Mouse (Mus musculus): ENCODE measurements around the gene Pdlim7. TPM values are rescaled to one million over a fixed set of nuclear protein-coding genes. Genes with fewer than 3 reads are reported as not detected.

Pdlim7 gene
- 10 to 100 TPM; 69.4 to 78.9 TPM for total RNA-seq (2021)
- long read RNA-seq, experiment 1, transcript Pdlim7-203 (8 exons, 1,006 nt) = major isoform, 6 of 29 reads
- long read RNA-seq, experiment 1, partial matches to known transcripts = 3 of 29 reads
- long read RNA-seq, experiment 1, other reads (novel, unspliced or antisense) = 18 of 29 reads
- long read RNA-seq, experiment 2, transcript Pdlim7-203 (8 exons, 1,006 nt) = major isoform, 10 of 60 reads
- long read RNA-seq, experiment 2, transcript Pdlim7-201 (13 exons, 1,697 nt) = minor isoform, 7 of 60 reads
- long read RNA-seq, experiment 2, partial matches to known transcripts = 6 of 60 reads
- long read RNA-seq, experiment 2, other reads (novel, unspliced or antisense) = 37 of 60 reads

DNA sequence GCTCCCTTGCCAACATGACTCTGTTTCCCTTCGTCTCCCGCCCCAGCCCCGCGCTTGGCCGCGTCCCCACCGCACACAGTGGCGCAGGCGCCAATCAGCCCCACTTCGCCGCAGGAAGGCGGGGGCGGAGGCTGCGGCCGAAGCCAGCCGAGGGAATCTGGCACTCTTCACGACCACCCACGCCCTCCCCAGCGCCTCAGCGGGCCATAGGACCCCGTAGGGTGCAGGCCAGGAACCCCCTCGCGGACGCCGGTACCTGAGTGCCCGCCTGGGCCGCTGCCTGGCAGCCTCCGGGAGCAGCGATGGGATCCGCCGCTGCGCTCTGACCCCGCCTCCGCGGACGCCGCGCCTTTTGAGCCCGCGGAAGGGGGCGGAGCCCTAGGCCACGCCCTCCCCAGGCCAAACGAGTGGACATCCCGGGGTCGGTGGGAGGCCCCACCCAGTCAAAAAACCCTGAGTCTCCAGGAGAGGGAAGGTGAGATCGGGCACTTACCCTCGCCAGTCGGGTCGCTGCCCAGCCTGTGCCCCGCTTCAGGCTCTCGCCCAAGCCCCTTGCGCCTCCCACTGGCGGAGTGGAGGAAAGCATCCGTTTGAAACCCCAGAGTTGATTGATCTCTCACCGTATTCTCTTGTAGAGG is at the start of gene Pdlim7:
TSS of gene Pdlim7 (minus strand) at position 566 of the 638 bp plus-strand sequence.
- DNase-seq (ENCODE audit: low spot score in 2 of 2) = peak; percentile 84 to 90

GRCm38 (mm10) chr13:55557499-55557898 is 44.0 kb upstream of the Pdlim7 start:
- DNase-seq (ENCODE audit: low spot score in 2 of 2) = no peak

DNA sequence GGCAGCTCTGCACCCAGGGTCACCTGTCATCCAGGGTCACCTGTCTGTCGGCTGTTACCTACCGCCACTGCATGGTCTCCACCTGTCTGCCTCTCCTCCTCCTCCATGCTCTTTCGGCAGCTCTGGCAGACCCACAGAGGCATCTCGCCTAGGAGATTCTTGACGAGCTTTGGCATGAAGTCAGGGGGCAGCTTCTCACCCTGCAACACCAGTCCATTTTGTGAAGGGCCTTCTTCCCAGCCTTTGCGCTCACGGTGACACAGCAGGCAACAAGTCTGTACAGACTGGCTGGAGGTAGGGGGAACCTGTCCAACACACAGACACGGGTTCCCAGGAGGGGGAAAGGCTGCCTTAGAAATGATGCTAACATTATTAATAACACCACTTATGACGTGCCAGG is 42.4 kb upstream of the Pdlim7 start:
- no peak for DNase-seq (ENCODE audit: low spot score in 2 of 2)

- no peak for DNase-seq (ENCODE audit: low spot score in 2 of 2)
These were observed 35.6 kb upstream of the Pdlim7 start for GRCm38 (mm10) chr13:55549061-55549460.

- DNase-seq (ENCODE audit: low spot score in 2 of 2) = no peak
These were observed 35.0 kb upstream of the Pdlim7 start for GRCm38 (mm10) chr13:55548426-55548825.

GRCm38 (mm10) chr13:55547916-55548315 is 34.4 kb upstream of the Pdlim7 start:
- no peak for DNase-seq (ENCODE audit: low spot score in 2 of 2)

DNA sequence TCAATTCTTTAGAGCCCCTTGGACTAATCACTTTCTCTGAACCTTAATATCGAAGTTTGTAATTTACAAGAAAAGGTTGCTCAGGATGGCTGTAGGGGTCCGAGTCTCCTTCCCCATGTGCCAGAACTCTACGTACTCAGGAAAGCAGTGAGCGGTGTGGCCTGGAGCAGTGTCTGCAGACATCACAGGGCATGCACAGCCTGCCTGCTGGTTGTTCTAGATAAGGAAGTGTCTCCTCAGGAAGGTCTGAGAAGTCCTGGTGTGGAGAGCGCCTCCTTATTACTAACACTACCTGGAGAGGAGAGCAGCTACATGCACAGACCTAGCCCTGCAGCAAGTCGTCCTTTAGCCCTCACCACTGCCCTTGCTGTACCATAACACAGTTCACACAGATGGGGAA is 31.3 kb upstream of the Pdlim7 start:
- DNase-seq (ENCODE audit: low spot score in 2 of 2) = no peak

- no peak for DNase-seq (ENCODE audit: low spot score in 2 of 2)
These were observed 30.0 kb upstream of the Pdlim7 start for GRCm38 (mm10) chr13:55543447-55543846.

GRCm38 (mm10) chr13:55542891-55543290 is 29.4 kb upstream of the Pdlim7 start:
- no peak for DNase-seq (ENCODE audit: low spot score in 2 of 2)

- peak in 1 of 2 experiments; percentile 47 for DNase-seq (ENCODE audit: low spot score in 2 of 2)
These were observed 27.5 kb upstream of the Pdlim7 start for GRCm38 (mm10) chr13:55540933-55541332.

DNA sequence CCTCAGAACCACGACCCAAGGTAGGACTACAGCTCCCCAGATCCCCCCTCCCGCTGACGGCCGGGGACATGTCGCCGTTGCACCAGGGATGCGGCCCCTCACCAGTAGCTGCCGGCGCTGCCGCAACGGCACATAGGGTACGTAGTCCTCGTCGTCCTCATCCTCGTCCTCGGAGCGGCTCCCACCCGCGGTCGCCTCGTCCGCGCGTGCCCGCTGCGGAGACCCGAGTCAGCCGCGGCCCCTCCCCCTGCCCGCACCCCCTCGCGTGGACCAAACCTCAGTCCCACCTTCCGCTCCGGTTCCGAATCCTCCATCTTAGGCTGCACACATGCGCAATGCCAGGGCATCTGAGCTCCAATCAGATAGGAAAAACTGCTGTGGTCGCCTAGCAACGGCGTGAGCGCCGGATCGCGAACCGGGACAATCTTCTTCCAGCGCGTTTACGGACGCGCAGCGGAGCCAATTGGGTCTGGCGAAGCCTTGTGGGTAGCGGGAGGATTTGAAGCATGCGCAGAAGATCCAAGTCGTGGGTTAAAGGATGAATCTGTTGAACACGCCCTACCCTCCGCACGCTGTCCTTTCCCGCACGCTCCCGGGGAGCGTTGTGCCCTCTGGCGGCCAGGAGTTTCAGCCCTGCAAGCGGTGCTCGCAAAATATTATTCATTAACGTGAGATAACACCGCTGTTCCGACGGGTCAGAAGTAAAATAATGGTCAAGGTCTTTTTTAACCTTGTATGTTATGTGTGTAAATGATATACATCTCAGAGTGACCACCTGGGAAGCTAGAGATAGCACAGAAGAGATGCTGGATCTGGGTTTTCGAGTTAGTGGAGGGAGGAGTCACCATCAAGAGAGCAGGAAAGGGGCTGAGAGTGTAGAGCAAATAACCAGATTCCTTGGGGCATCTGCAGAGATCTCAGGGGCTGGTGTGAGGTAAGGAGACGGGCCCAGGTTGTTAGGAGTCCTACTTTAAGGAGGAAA is 23.0 kb upstream of the Pdlim7 start, which contains the start of gene Ddx41:
TSS of gene Ddx41 (minus strand) at position 465 of the 982 bp plus-strand sequence.
- peak; percentile 100 for DNase-seq (ENCODE audit: low spot score in 2 of 2)

DNA sequence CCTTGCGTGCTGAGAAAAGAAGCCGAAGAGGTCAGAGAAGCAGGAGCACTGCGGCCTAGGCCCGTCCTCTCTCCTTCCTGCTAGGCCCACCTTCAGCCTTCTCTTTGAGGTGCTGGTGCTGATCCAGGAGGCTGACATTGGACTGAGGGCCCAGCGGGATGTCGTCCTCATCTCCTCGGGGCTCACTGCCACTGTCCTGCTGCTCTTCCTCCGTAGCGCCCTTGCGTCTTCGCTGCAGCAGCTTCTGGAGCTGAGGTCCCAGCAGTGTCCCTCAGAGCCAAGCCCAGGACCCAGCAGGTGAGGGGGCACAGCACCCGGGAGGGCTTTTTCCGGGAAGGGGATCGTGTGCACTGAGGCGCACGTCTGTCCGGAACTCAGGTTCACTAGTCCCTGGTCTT is 22.3 kb upstream of the Pdlim7 start:
- no peak for DNase-seq (ENCODE audit: low spot score in 2 of 2)

DNA sequence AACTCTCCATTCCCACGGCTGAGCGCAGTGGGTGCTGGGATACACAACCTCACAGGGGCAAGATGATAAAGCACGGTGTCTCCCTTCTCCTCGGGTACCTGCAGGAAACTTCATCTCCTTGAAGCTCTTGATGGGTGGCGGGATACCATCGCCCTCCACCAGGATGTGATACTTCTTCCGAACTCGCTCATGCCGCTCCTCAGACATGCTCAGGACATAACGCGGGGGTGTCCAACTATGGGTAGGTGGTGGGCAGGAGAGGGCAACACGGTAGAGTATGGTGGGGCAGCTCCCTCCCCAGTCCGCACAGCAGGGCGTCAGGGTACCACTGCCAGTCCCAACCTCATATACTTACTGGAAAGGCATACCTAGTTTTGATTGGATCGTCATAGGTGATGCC is 21.7 kb upstream of the Pdlim7 start:
- DNase-seq (ENCODE audit: low spot score in 2 of 2) = no peak

DNA sequence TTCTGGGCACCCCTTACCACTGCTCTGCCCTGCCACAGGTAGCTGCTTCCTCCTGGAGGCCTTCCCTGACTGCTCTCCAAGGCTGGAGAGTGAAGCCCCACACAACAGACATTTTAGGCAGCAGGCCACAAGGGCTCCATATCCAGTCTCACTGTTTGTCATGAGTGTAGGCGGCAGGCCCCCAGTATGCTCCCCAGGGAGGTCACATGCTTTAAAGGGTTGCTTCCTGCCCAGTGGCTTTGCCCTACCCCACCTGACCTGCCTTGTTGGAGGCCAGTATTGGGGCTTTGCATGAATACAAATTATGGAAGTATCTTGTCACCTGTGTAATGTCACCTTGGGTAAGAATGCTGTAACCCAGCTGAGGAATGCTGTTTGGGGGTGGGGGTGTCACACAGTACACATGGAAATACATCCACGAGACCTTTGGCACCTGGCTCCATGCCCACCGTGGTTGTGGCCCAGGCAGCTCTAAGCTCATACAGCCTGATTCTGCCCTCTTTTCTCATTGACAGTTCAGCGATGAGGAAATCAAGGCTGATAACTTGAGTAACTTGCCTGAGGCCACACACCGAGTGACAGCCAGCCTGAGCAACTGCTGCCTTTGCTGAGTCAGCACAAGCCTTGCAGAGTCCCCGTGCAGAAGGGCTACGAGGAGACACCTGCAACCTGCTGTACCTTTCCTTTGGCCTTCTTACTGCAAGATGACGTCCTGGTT is 15.9 kb upstream of the Pdlim7 start, which contains the start of gene Dok3:
TSS of gene Dok3 (minus strand) at position 99 of the 718 bp plus-strand sequence.
- DNase-seq (ENCODE audit: low spot score in 2 of 2) = no peak

DNA sequence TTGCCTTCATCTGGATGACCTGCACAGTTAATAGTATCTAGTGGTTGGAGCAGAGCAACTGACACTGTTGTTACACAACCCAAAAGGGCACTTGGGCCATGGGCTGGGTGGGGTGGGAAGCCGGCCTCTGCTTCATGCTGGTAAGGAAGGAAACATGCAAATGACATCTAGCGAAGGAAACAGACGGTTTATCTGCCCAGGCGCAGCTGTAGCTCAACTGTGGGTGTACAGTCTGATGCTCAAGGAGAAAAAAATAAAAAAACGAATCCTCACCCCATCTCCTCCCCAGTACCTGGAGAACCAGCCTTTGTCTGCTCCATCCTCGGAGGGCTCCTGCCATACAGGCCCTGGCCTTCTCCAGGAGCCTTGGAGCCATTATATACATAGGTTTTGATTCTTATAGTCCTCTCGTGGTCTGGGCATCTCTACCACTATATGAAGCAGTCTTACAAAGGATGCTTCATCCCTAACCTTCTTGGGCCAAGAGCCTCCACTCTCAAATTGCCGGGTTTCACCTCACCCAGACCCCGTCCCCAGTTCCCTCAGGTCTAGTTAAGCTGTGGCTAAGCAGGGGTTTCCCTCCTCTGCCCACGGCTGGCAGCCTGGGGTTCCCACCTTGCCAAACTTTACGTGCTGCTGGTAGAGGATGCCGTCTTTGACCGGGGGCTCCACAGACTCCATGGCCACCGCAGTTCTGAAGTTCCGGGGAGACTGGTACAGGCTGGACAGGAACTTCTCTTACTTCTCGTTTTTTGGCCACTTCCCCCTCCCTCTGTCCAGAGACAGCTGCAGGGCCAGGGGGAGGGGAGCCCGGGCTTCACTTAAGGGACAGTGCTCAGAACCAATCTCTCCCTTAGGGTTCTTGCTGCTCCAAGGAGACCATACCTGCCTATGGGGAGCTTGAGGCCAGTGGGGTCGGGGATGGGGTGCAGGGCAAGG is 14.6 kb upstream of the Pdlim7 start:
- DNase-seq (ENCODE audit: low spot score in 2 of 2) = no peak

- no peak for DNase-seq (ENCODE audit: low spot score in 2 of 2)
These were observed 13.7 kb upstream of the Pdlim7 start for GRCm38 (mm10) chr13:55527212-55527611.

GRCm38 (mm10) chr13:55525733-55526553 is 12.5 kb upstream of the Pdlim7 start:
- no peak for DNase-seq (ENCODE audit: low spot score in 2 of 2)

- DNase-seq (ENCODE audit: low spot score in 2 of 2) = no peak
These were observed 10.6 kb upstream of the Pdlim7 start for GRCm38 (mm10) chr13:55523951-55524600.

Data from layer of hippocampus, postnatal 14 days (tissue).